In genomic region chr4:88550161-88550945, GRCm38 (mm10) we compare ENCODE assay signal across 8 mouse cellular contexts. TPM values are rescaled to one million over a fixed set of nuclear protein-coding genes. Genes with fewer than 3 reads are reported as not detected.
A peak's percentile ranks its signal among the peaks of the same experiment; 100 is the strongest.
DNase-seq lines count a peak whose midpoint lies in the region; ATAC-seq and TF ChIP-seq lines count a peak whose summit lies in the region.

No protein-coding gene starts in this region.

- 0 out of 2 replicates have a peak, but pooled peaks have one; percentile 39 for ATAC-seq in heart, embryonic 14.5 days (ENCODE audit: insufficient number of reproducible peaks, insufficient read depth, low FRiP score, low read depth)
- ATAC-seq in liver, embryonic 12.5 days, result peak; percentile 95

- dilution Hi-C loops in CH12.LX (cut with MboI; ENCODE audit: extremely low pct_ligation_motif_present, extremely low pct_unique_long_range_greater_than_20kb, low sequenced_read_pairs), result no loop called here

- 26% methylated on average over 22 of the region's 22 CpGs for WGBS in heart, embryonic 14.5 days
- WGBS in liver, embryonic 12.5 days (ENCODE audit: insufficient replicate concordance), result 22% methylated on average over 22 of the region's 22 CpGs

- TF ChIP-seq POLR2A in CH12.LX (IDR thresholded peaks at IDR 0.05; ENCODE audit: low read depth, low read length), result no peak

- peaks cover 2% of the 10 kb centered on the region for H3K27me3 ChIP-seq in CH12.LX (replicated peaks)
- H3K27me3 ChIP-seq in heart, embryonic 14.5 days (ENCODE audit: control insufficient read depth, insufficient read depth, low read length), result no peaks in the 10 kb centered on the region
- H3K27me3 ChIP-seq in liver, embryonic 12.5 days (replicated peaks), result no peaks in the 10 kb centered on the region
- H3K27me3 ChIP-seq in splenic B cell, adult 2 months (ENCODE audit: control insufficient read depth, insufficient read depth, low read length, poor library complexity, severe bottlenecking), result no peaks in the 10 kb centered on the region; the same call in 1 of the 2 replicates

- peak overlapping the region; percentile 50 to 53 (median 53) for H3K4me3 ChIP-seq in CH12.LX (replicated peaks in 1 of 3; ENCODE audit: low read depth in 2 of 3, low read length in 2 of 3, poor library complexity in 1 of 3)
- H3K4me3 ChIP-seq in heart, embryonic 14.5 days (ENCODE audit: control insufficient read depth in 1 of 2, insufficient read depth in 1 of 2, low read depth in 1 of 2, low read length in 2 of 2), result peak overlapping the region; percentile 40 to 49
- H3K4me3 ChIP-seq in liver, embryonic 12.5 days, result peak overlapping the region; percentile 62

- no peaks in the 10 kb centered on the region for H3K36me3 ChIP-seq in CH12.LX (replicated peaks in 1 of 2; ENCODE audit: control insufficient read depth in 1 of 2, insufficient read depth in 1 of 2, low read length in 1 of 2)
- no peaks in the 10 kb centered on the region for H3K36me3 ChIP-seq in heart, embryonic 14.5 days (ENCODE audit: control insufficient read depth, insufficient read depth, low read length)
- no peaks in the 10 kb centered on the region for H3K36me3 ChIP-seq in liver, embryonic 12.5 days
- no peaks in the 10 kb centered on the region for H3K36me3 ChIP-seq in splenic B cell, adult 2 months (ENCODE audit: control insufficient read depth, insufficient read depth, low read length, poor library complexity, severe bottlenecking)

- H3K9ac ChIP-seq in CH12.LX (ENCODE audit: insufficient read depth, low read depth), result 0 out of 2 replicates have a peak overlapping the region, but pooled peaks have one; percentile 49
- H3K9ac ChIP-seq in heart, embryonic 14.5 days (ENCODE audit: low read length), result peak overlapping the region; percentile 64
- peak overlapping the region; percentile 52 for H3K9ac ChIP-seq in liver, embryonic 12.5 days

- in situ Hi-C loops in CH12.LX (cut with MboI; ENCODE audit: low pct_ligation_motif_present, low pct_unique_long_range_greater_than_20kb, low sequenced_read_pairs), result no loop called here

- no peaks in the 10 kb centered on the region for H3K79me2 ChIP-seq in CH12.LX (replicated peaks; ENCODE audit: control insufficient read depth, extremely low read depth, insufficient read depth, poor library complexity, severe bottlenecking)

- peak; percentile 53 to 82 for TF ChIP-seq CTCF in CH12.LX (conservative IDR thresholded peaks at IDR 0.05 in 1 of 2, IDR thresholded peaks at IDR 0.05 in 1 of 2; ENCODE audit: low read depth in 2 of 2, low read length in 2 of 2)

- DNase-seq in CH12.LX (ENCODE audit: extremely low read depth), result peak; percentile 96
- peak; percentile 64 for DNase-seq in c-Kit-negative CD71-positive TER-119-positive erythroid progenitor cells, embryonic 14.5 days (ENCODE audit: low read depth, low spot score)
- peak; percentile 62 for DNase-seq in fibroblast of lung, adult 2 months (ENCODE audit: low read depth)
- peak; percentile 88 for DNase-seq in kidney, postnatal 10 days
- peak; percentile 96 for DNase-seq in naive thymus-derived CD4-positive, alpha-beta T cell, adult 2 months (ENCODE audit: low read depth)
- DNase-seq in splenic B cell, adult 2 months (ENCODE audit: low read depth, low spot score), result peak; percentile 92

- H3K9me3 ChIP-seq in CH12.LX (replicated peaks; ENCODE audit: low read length), result no peaks in the 10 kb centered on the region
- H3K9me3 ChIP-seq in heart, embryonic 14.5 days (ENCODE audit: control insufficient read depth, low read length), result no peaks in the 10 kb centered on the region
- H3K9me3 ChIP-seq in liver, embryonic 12.5 days (replicated peaks), result no peaks in the 10 kb centered on the region

- peak overlapping the region; percentile 76 for H3K4me2 ChIP-seq in CH12.LX (ENCODE audit: insufficient read depth, low read depth, poor library complexity, severe bottlenecking)
- peak overlapping the region; percentile 82 for H3K4me2 ChIP-seq in heart, embryonic 14.5 days (ENCODE audit: low read length)
- peak overlapping the region; percentile 83 for H3K4me2 ChIP-seq in liver, embryonic 12.5 days

- TF ChIP-seq RAD21 in CH12.LX (IDR thresholded peaks at IDR 0.05; ENCODE audit: low read depth, low read length), result peak; percentile 43

- H3K27ac ChIP-seq in CH12.LX (ENCODE audit: insufficient read depth, low read depth), result no peak overlapping the region
- no peak overlapping the region for H3K27ac ChIP-seq in heart, embryonic 14.5 days (replicated peaks in 1 of 2; ENCODE audit: control insufficient read depth in 1 of 2, insufficient read depth in 1 of 2, low read depth in 2 of 2, low read length in 2 of 2)
- no peak overlapping the region for H3K27ac ChIP-seq in liver, embryonic 12.5 days

- TF ChIP-seq EP300 in CH12.LX (IDR thresholded peaks at IDR 0.05; ENCODE audit: low read length), result peak; percentile 47

- peaks cover 0 to 9% of the 10 kb centered on the region in 2 experiments; a peak in 2 of 4 replicates for H3K4me1 ChIP-seq in CH12.LX (ENCODE audit: control insufficient read depth in 1 of 2, insufficient read depth in 2 of 2)
- peaks cover 0 to 3% of the 10 kb centered on the region in 2 experiments; a peak in 2 of 4 replicates for H3K4me1 ChIP-seq in heart, embryonic 14.5 days (ENCODE audit: control insufficient read depth in 2 of 2, insufficient read depth in 2 of 2, low read length in 2 of 2)
- peaks cover 9% of the 10 kb centered on the region; the same call in 1 of the 2 replicates for H3K4me1 ChIP-seq in liver, embryonic 12.5 days

TF ChIP-seq in CH12.LX, 34 proteins besides CTCF, POLR2A, EP300 and RAD21 (continues in another document):
- TF ChIP-seq MAZ (IDR thresholded peaks at IDR 0.05; ENCODE audit: low read depth, low read length) (0 out of 2 replicates have a peak, but pooled peaks have one; percentile 39), ZKSCAN1 (IDR thresholded peaks at IDR 0.05; ENCODE audit: borderline replicate concordance, low read depth, low read length) (no peak), JUND (conservative IDR thresholded peaks at IDR 0.05; ENCODE audit: low read depth, low read length) (no peak; the same call in 1 of the 2 replicates), POLR2AphosphoS2 (IDR thresholded peaks at IDR 0.05; ENCODE audit: low read depth, low read length) (no peak), CHD2 (IDR thresholded peaks at IDR 0.05; ENCODE audit: low read length) (no peak), USF2 (conservative IDR thresholded peaks at IDR 0.05; ENCODE audit: low read depth, low read length) (peak; percentile 53), CHD1 (IDR thresholded peaks at IDR 0.05; ENCODE audit: low read depth, low read length) (no peak), ZC3H11A (IDR thresholded peaks at IDR 0.05; ENCODE audit: low read depth, low read length) (no peak), SIN3A (IDR thresholded peaks at IDR 0.05; ENCODE audit: low read length) (no peak), USF1 (IDR thresholded peaks at IDR 0.05; ENCODE audit: low read depth, low read length) (peak; percentile 61), ZNF384 (IDR thresholded peaks at IDR 0.05; ENCODE audit: low read depth, low read length) (no peak), BHLHE40 (IDR thresholded peaks at IDR 0.05; ENCODE audit: low read depth, low read length) (peak; percentile 35; the same call in 1 of the 2 replicates), RCOR1 (conservative IDR thresholded peaks at IDR 0.05; ENCODE audit: low read depth, low read length) (no peak), IRF4 (IDR thresholded peaks at IDR 0.05; ENCODE audit: low read depth, low read length) (peak; percentile 91; the same call in 1 of the 2 replicates), TBP (conservative IDR thresholded peaks at IDR 0.05; ENCODE audit: low read depth, low read length) (no peak), ZMIZ1 (IDR thresholded peaks at IDR 0.05; ENCODE audit: low read depth, low read length) (no peak), NELFE (IDR thresholded peaks at IDR 0.05; ENCODE audit: low read depth, low read length) (no peak; the same call in 1 of the 2 replicates), ELF1 (IDR thresholded peaks at IDR 0.05; ENCODE audit: low read depth, low read length) (peak; percentile 25; the same call in 1 of the 2 replicates), MAFK (IDR thresholded peaks at IDR 0.05; ENCODE audit: insufficient replicate concordance, low read length) (no peak), MAX (IDR thresholded peaks at IDR 0.05; ENCODE audit: low read length) (peak; percentile 40; the same call in 1 of the 2 replicates), PAX5 (IDR thresholded peaks at IDR 0.05; ENCODE audit: low read length) (no peak)

RNA-seq across cellular contexts. Expression of gene Ifna15, which starts 7.7 kb away (rescaled TPM):
- total RNA-seq in CH12.LX (2012; rRNA removed) (not detected in 2 replicates), CH12.LX (2014; rRNA removed) (not detected in 2 replicates)
- polyA plus RNA-seq in CH12.LX (2012; ENCODE audit: insufficient read length, low read depth), result not detected in 2 replicates
- polyA plus RNA-seq in heart, embryonic 14.5 days (2014; fragmentation: Nextera tagmentation; extraction: Ambion mirVana), result not detected in 2 replicates
- not detected in 2 replicates for polyA plus RNA-seq in liver, embryonic 12.5 days (2016; fragmentation: Nextera tagmentation; extraction: Ambion mirVana)

RNA-seq across cellular contexts. Expression of gene Ifna14, which starts 21.2 kb away (rescaled TPM):
- total RNA-seq in CH12.LX (2012; rRNA removed) (not detected in 2 replicates), CH12.LX (2014; rRNA removed) (not detected in 2 replicates)
- not detected in 2 replicates for polyA plus RNA-seq in CH12.LX (2012; ENCODE audit: insufficient read length, low read depth)
- not detected in 2 replicates for polyA plus RNA-seq in heart, embryonic 14.5 days (2014; fragmentation: Nextera tagmentation; extraction: Ambion mirVana)
- polyA plus RNA-seq in liver, embryonic 12.5 days (2016; fragmentation: Nextera tagmentation; extraction: Ambion mirVana), result not detected in 2 replicates

RNA-seq across cellular contexts. Expression of gene Ifnb1, which starts 27.8 kb away (rescaled TPM):
- total RNA-seq in CH12.LX (2012; rRNA removed), result not detected in 2 replicates
- total RNA-seq in CH12.LX (2014; rRNA removed), result not detected in 2 replicates
- not detected in 2 replicates for polyA plus RNA-seq in CH12.LX (2012; ENCODE audit: insufficient read length, low read depth)
- not detected in 2 replicates for polyA plus RNA-seq in heart, embryonic 14.5 days (2014; fragmentation: Nextera tagmentation; extraction: Ambion mirVana)
- not detected in 2 replicates for polyA plus RNA-seq in liver, embryonic 12.5 days (2016; fragmentation: Nextera tagmentation; extraction: Ambion mirVana)

RNA-seq across cellular contexts. Expression of gene Ifna9, which starts 41.8 kb away (rescaled TPM):
- not detected in 2 replicates for total RNA-seq in CH12.LX (2012; rRNA removed)
- not detected in 2 replicates for total RNA-seq in CH12.LX (2014; rRNA removed)
- polyA plus RNA-seq in CH12.LX (2012; ENCODE audit: insufficient read length, low read depth), result not detected in 2 replicates
- not detected in 2 replicates for polyA plus RNA-seq in heart, embryonic 14.5 days (2014; fragmentation: Nextera tagmentation; extraction: Ambion mirVana)
- polyA plus RNA-seq in liver, embryonic 12.5 days (2016; fragmentation: Nextera tagmentation; extraction: Ambion mirVana), result not detected in 2 replicates

RNA-seq across cellular contexts. Expression of gene Ifna12, which starts 52.8 kb away (rescaled TPM):
- not detected in 2 replicates for total RNA-seq in CH12.LX (2012; rRNA removed)
- total RNA-seq in CH12.LX (2014; rRNA removed), result not detected in 2 replicates
- polyA plus RNA-seq in CH12.LX (2012; ENCODE audit: insufficient read length, low read depth), result not detected in 2 replicates
- polyA plus RNA-seq in heart, embryonic 14.5 days (2014; fragmentation: Nextera tagmentation; extraction: Ambion mirVana), result not detected in 2 replicates
- polyA plus RNA-seq in liver, embryonic 12.5 days (2016; fragmentation: Nextera tagmentation; extraction: Ambion mirVana), result not detected in 2 replicates
